Comparison of ENCODE assay signal across 8 mouse cellular contexts in genomic region chr4:109667518-109667917, GRCm38 (mm10). TPM values are rescaled to one million over a fixed set of nuclear protein-coding genes. Genes with fewer than 3 reads are reported as not detected.
A peak's percentile ranks its signal among the peaks of the same experiment; 100 is the strongest.
DNase-seq lines count a peak whose midpoint lies in the region; ATAC-seq and TF ChIP-seq lines count a peak whose summit lies in the region.

No protein-coding gene starts in this region.

- no peak for TF ChIP-seq CTCF in kidney, postnatal 0 days (IDR thresholded peaks at IDR 0.05; ENCODE audit: low read depth)
- TF ChIP-seq CTCF in midbrain, postnatal 0 days (IDR thresholded peaks at IDR 0.05) = no peak

- peaks cover 7% of the 10 kb centered on the region for H3K27me3 ChIP-seq in kidney, postnatal 0 days (ENCODE audit: insufficient read depth, low read length)
- H3K27me3 ChIP-seq in embryonic facial prominence, embryonic 11.5 days (ENCODE audit: control insufficient read depth, insufficient read depth, low read length) = peaks cover 8% of the 10 kb centered on the region
- peaks cover 6% of the 10 kb centered on the region for H3K27me3 ChIP-seq in hindbrain, embryonic 16.5 days (replicated peaks; ENCODE audit: control insufficient read depth, insufficient read depth, low read length)
- H3K27me3 ChIP-seq in midbrain, postnatal 0 days (ENCODE audit: insufficient read depth, low read length) = peaks cover 5% of the 10 kb centered on the region; the same call in 1 of the 2 replicates

- ATAC-seq in kidney, postnatal 0 days (replicated peaks; ENCODE audit: low FRiP score, low read depth) = no peak
- no peak for ATAC-seq in embryonic facial prominence, embryonic 11.5 days (replicated peaks; ENCODE audit: insufficient number of reproducible peaks, low FRiP score, low TSS enrichment, low read depth)
- ATAC-seq in hindbrain, embryonic 16.5 days = no peak
- ATAC-seq in midbrain, postnatal 0 days (ENCODE audit: low FRiP score) = no peak

- H3K9ac ChIP-seq in kidney, postnatal 0 days (ENCODE audit: low read depth, low read length) = peak overlapping the region; percentile 96
- H3K9ac ChIP-seq in embryonic facial prominence, embryonic 11.5 days (replicated peaks; ENCODE audit: low read length) = no peak overlapping the region
- H3K9ac ChIP-seq in hindbrain, embryonic 16.5 days (ENCODE audit: low read depth, low read length) = no peak overlapping the region
- no peak overlapping the region for H3K9ac ChIP-seq in midbrain, postnatal 0 days (replicated peaks; ENCODE audit: low read length, poor library complexity, severe bottlenecking)

- H3K36me3 ChIP-seq in kidney, postnatal 0 days (ENCODE audit: insufficient read depth, low read length) = no peaks in the 10 kb centered on the region
- H3K36me3 ChIP-seq in embryonic facial prominence, embryonic 11.5 days (replicated peaks; ENCODE audit: control insufficient read depth, insufficient read depth, low read depth, low read length) = no peaks in the 10 kb centered on the region
- no peaks in the 10 kb centered on the region for H3K36me3 ChIP-seq in hindbrain, embryonic 16.5 days (ENCODE audit: control insufficient read depth, insufficient read depth, low read length)
- no peaks in the 10 kb centered on the region for H3K36me3 ChIP-seq in midbrain, postnatal 0 days (ENCODE audit: insufficient read depth, low read length)

- no peaks in the 10 kb centered on the region for H3K4me1 ChIP-seq in kidney, postnatal 0 days (replicated peaks; ENCODE audit: insufficient read depth, low read length)
- no peaks in the 10 kb centered on the region for H3K4me1 ChIP-seq in embryonic facial prominence, embryonic 11.5 days (ENCODE audit: control insufficient read depth, insufficient read depth, low read length)
- peaks cover 13% of the 10 kb centered on the region for H3K4me1 ChIP-seq in hindbrain, embryonic 16.5 days (ENCODE audit: control insufficient read depth, insufficient read depth, low read depth, low read length)
- 0 out of 2 replicates have a peak, but pooled peaks cover 6% of the 10 kb centered on the region for H3K4me1 ChIP-seq in midbrain, postnatal 0 days (ENCODE audit: insufficient read depth, low read length)

- WGBS in kidney, postnatal 0 days = 72% methylated on average over 2 of the region's 2 CpGs
- 39% methylated on average over 2 of the region's 2 CpGs for WGBS in embryonic facial prominence, embryonic 11.5 days
- WGBS in hindbrain, embryonic 16.5 days = 50% methylated on average over 2 of the region's 2 CpGs
- WGBS in midbrain, postnatal 0 days = 58% methylated on average over 2 of the region's 2 CpGs

- no peak for DNase-seq in kidney, postnatal 0 days (ENCODE audit: low spot score)
- no peak for DNase-seq in kidney, postnatal 4 days
- peak; percentile 40 for DNase-seq in embryonic facial prominence, embryonic 11.5 days (ENCODE audit: low spot score)
- DNase-seq in midbrain, postnatal 0 days (ENCODE audit: low spot score) = no peak
- no peak for DNase-seq in adrenal gland, postnatal 36 days
- DNase-seq in c-Kit-positive CD71-positive TER-119-positive erythroid progenitor cells, embryonic 14.5 days (ENCODE audit: low spot score) = no peak
- no peak for DNase-seq in urinary bladder, adult 18-20 months (ENCODE audit: low spot score in 2 of 2)

- H3K9me3 ChIP-seq in kidney, postnatal 0 days (replicated peaks; ENCODE audit: low read length) = no peaks in the 10 kb centered on the region
- no peaks in the 10 kb centered on the region for H3K9me3 ChIP-seq in embryonic facial prominence, embryonic 11.5 days (replicated peaks; ENCODE audit: control insufficient read depth, low read length)
- H3K9me3 ChIP-seq in hindbrain, embryonic 16.5 days (ENCODE audit: control insufficient read depth, low read length) = no peaks in the 10 kb centered on the region; the same call in 1 of the 2 replicates
- H3K9me3 ChIP-seq in midbrain, postnatal 0 days (ENCODE audit: low read length) = no peaks in the 10 kb centered on the region

- H3K27ac ChIP-seq in kidney, postnatal 0 days = peak overlapping the region; percentile 98; the same call in 1 of the 2 replicates
- H3K27ac ChIP-seq in embryonic facial prominence, embryonic 11.5 days (replicated peaks; ENCODE audit: low read depth, low read length) = no peak overlapping the region
- H3K27ac ChIP-seq in hindbrain, embryonic 16.5 days (ENCODE audit: low read depth, low read length) = no peak overlapping the region
- no peak overlapping the region for H3K27ac ChIP-seq in midbrain, postnatal 0 days (ENCODE audit: low read depth, low read length)

- H3K4me3 ChIP-seq in kidney, postnatal 0 days (replicated peaks; ENCODE audit: low read depth, low read length) = peak overlapping the region; percentile 79
- H3K4me3 ChIP-seq in embryonic facial prominence, embryonic 11.5 days (ENCODE audit: low read depth, low read length) = no peak overlapping the region
- H3K4me3 ChIP-seq in hindbrain, embryonic 16.5 days (ENCODE audit: low read length) = no peak overlapping the region; the same call in 1 of the 2 replicates
- peak overlapping the region; percentile 56; the same call in 1 of the 2 replicates for H3K4me3 ChIP-seq in midbrain, postnatal 0 days (ENCODE audit: low read depth, low read length)

- peak overlapping the region; percentile 100 for H3K4me2 ChIP-seq in kidney, postnatal 0 days (ENCODE audit: low read length)
- no peak overlapping the region; the same call in 1 of the 2 replicates for H3K4me2 ChIP-seq in embryonic facial prominence, embryonic 11.5 days (ENCODE audit: low read depth, low read length)
- peak overlapping the region; percentile 85 for H3K4me2 ChIP-seq in hindbrain, embryonic 16.5 days (ENCODE audit: low read length)
- H3K4me2 ChIP-seq in midbrain, postnatal 0 days (ENCODE audit: low read depth, low read length, poor library complexity, severe bottlenecking) = peak overlapping the region; percentile 91

RNA-seq across cellular contexts. Expression of gene Cdkn2c, which starts 0.5 kb away (rescaled TPM):
- polyA plus RNA-seq in kidney, postnatal 0 days (2015; fragmentation: Nextera tagmentation; extraction: Ambion mirVana) = 5.9 and 7.2 TPM in 2 replicates
- polyA plus RNA-seq in embryonic facial prominence, embryonic 11.5 days (2014; fragmentation: Nextera tagmentation; extraction: Ambion mirVana) = 4.6 and 5.5 TPM in 2 replicates
- 4.3 TPM in 2 replicates for polyA plus RNA-seq in hindbrain, embryonic 16.5 days (2015; fragmentation: Nextera tagmentation; extraction: Ambion mirVana)
- 5.8 and 8.9 TPM in 2 replicates for total RNA-seq in midbrain, postnatal 0 days (2014; rRNA removed)
- 2.4 and 2.7 TPM in 2 replicates for polyA plus RNA-seq in midbrain, postnatal 0 days (2015; fragmentation: Nextera tagmentation; extraction: Ambion mirVana)
- 10 to 100 TPM; 45.9 to 53.2 TPM for total RNA-seq in adrenal gland, postnatal 36 days (2021)

RNA-seq across cellular contexts. Expression of gene Faf1, which starts 8.9 kb away (rescaled TPM):
- polyA plus RNA-seq in kidney, postnatal 0 days (2015; fragmentation: Nextera tagmentation; extraction: Ambion mirVana) = 22.2 and 22.6 TPM in 2 replicates
- 41.1 and 47.2 TPM in 2 replicates for polyA plus RNA-seq in embryonic facial prominence, embryonic 11.5 days (2014; fragmentation: Nextera tagmentation; extraction: Ambion mirVana)
- polyA plus RNA-seq in hindbrain, embryonic 16.5 days (2015; fragmentation: Nextera tagmentation; extraction: Ambion mirVana) = 25.0 and 28.1 TPM in 2 replicates
- total RNA-seq in midbrain, postnatal 0 days (2014; rRNA removed) = 36.8 and 54.6 TPM in 2 replicates
- polyA plus RNA-seq in midbrain, postnatal 0 days (2015; fragmentation: Nextera tagmentation; extraction: Ambion mirVana) = 32.1 and 33.7 TPM in 2 replicates
- total RNA-seq in adrenal gland, postnatal 36 days (2021) = 10 to 100 TPM; 29.9 to 30.3 TPM

Comparison
In these comparisons a context has a peak if more than half of its experiments do, and no peak if none do; other contexts are left out.
1. H3K4me3 ChIP-seq: peak in kidney, postnatal 0 days (single experiment) and midbrain, postnatal 0 days (single experiment); none in embryonic facial prominence, embryonic 11.5 days (single experiment) and hindbrain, embryonic 16.5 days (single experiment).